Mouse (Mus musculus) liver, embryonic 15.5 days (tissue): ENCODE measurements around the gene Paxx. TPM values are rescaled to one million over a fixed set of nuclear protein-coding genes. Genes with fewer than 3 reads are reported as not detected.
A peak's percentile ranks its signal among the peaks of the same experiment; 100 is the strongest.

Experiments used
- ATAC-seq: fragments of 200-750 bp; cut with Nextera tagmentation; 2 replicates; pipeline ENCODE4 v1.8.0; 2017; ENCODE audit warnings: moderate number of reproducible peaks, mild to moderate bottlenecking, moderate library complexity; ENCODE audit not compliant: insufficient read depth
- H3K27ac ChIP-seq: fragments of 300-500 bp; sonication (generic); replicated peaks from 2 replicates; pipeline ENCODE4 v1.5.1; 2015; ENCODE audit warnings: mild to moderate bottlenecking, inconsistent platforms
- H3K27me3 ChIP-seq: fragments of 300-500 bp; sonication (generic); 2 replicates; pipeline ENCODE4 v1.6.1; 2015; ENCODE audit warnings: mild to moderate bottlenecking, inconsistent platforms
- H3K36me3 ChIP-seq: fragments of 300-500 bp; sonication (generic); replicated peaks from 2 replicates; pipeline ENCODE4 v1.6.1; 2015; ENCODE audit warnings: moderate library complexity, mild to moderate bottlenecking, inconsistent platforms
- H3K4me1 ChIP-seq: fragments of 300-500 bp; sonication (generic); replicated peaks from 2 replicates; pipeline ENCODE4 v1.6.1; 2015; ENCODE audit warnings: inconsistent platforms
- H3K4me2 ChIP-seq: fragments of 300-500 bp; sonication (generic); 2 replicates; pipeline ENCODE4 v1.6.1; 2015; ENCODE audit warnings: moderate library complexity, mild to moderate bottlenecking, inconsistent platforms
- H3K4me3 ChIP-seq: fragments of 300-500 bp; sonication (generic); replicated peaks from 2 replicates; pipeline ENCODE4 v1.5.1; 2015; ENCODE audit warnings: mild to moderate bottlenecking, inconsistent platforms
- H3K9ac ChIP-seq: fragments of 300-500 bp; sonication (generic); 2 replicates; pipeline ENCODE4 v1.6.1; 2015; ENCODE audit warnings: moderate library complexity, mild to moderate bottlenecking, inconsistent platforms
- H3K9me3 ChIP-seq: fragments of 300-500 bp; sonication (generic); replicated peaks from 2 replicates; pipeline ENCODE4 v1.6.1; 2016; ENCODE audit warnings: inconsistent platforms
- WGBS: fragments of 180-500 bp; shearing (Covaris S2); methylation state at CpG from one replicate; pipeline ENCODE4 v1.1.7; 2015; ENCODE audit warnings: mixed read lengths; ENCODE audit not compliant: insufficient replicate concordance; 5-methylcytosine and 5-hydroxymethylcytosine counted together
- polyA plus RNA-seq: library from polyadenylated mRNA; unstranded; fragments of >200 nt; fragmentation: Nextera tagmentation; extraction: Ambion mirVana; gene quantifications from 2 replicates; pipeline ENCODE4 v1.2.1, GENCODE M21; 2015

Paxx gene
- polyA plus RNA-seq, 1 experiment from 2014 or later: 8.3 TPM

DNA sequence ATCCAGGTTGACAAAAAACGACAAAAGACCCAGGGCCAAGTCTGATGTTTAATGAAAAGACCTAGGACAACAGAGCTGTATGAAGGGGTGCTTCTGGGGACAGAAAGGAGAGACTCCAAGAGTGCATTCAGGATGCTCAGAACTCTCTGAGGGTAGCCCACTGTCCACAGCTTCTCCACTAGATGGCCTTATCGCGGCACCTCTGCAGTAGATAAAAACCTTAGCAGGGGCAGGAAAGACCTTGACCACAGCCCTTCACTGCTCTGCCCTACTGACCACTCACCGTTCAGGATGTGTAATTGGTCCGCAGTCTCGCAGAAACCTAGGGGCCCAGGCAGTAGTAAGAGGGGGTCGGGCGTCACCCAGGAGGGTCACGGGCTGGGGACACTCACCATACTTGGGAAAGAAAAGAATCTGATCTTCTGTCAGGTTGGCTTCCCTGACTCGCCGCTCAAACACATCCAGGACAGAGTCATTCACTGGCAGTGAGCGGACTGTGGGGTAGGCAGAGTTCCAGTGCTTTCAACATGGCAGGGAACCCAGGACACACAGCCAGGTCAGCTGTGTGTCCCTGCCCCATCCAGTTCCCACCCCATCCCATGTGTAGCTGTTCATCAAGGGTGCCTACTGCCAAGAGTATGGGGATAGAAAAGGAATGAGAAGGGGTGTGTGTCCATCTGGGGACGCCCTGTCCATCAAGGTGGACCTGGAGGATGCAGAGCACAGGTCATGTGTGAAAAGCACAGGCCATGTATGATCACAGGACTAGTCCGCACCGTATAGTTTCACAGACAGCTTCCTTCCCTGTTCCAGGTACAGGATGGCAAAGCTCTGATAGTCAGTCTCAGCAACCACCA, 38.0 kb upstream of the Paxx start:
- Histone ChIP-seq H3K9me3 (no peaks in the 10 kb centered on the region), H3K4me3 (no peak overlapping the region), H3K36me3 (peaks cover 11% of the 10 kb centered on the region), H3K27me3 (no peaks in the 10 kb centered on the region), H3K4me2 (peak overlapping the region; percentile 81), H3K4me1 (peaks cover 61% of the 10 kb centered on the region), H3K27ac (no peak overlapping the region), H3K9ac (no peak overlapping the region)
- ATAC-seq: no peak
- WGBS: 54% methylated on average over 15 of the region's 15 CpGs

DNA sequence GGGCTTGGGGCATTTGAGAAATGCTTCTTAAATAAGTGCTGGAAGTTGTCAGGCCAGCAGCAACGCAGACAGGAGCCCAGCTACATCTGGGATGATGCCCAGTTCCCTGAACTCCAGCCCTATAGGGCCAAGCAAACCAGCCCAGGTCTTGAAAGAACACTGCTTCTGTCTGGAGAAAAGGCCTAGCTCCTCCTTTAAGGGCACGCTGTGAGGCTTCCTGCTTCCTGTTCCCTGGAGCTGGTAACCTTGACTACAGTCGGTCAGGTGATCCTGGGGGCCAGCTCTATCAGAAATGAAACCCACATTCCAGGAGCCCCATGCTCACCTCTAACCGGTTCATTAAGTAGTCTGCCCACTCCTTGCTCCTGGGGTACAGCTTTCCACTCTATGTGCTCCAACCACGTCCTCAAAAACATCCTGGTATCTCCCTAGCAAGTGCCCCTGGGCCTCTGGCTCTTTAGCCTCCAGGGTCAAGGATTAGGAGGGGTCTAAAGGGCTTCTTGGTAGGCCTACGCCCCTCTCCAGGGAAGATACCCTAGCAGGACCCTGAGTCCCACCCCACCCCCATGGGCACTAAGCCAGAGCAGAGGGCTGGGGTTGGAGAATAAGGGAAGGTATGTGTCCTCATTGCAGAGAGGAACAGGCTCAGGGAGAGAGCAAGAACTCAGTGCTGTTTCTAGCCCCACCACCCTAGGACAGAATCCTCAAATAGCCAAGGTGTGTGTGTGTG, 37.1 kb upstream of the Paxx start:
- Histone ChIP-seq H3K27me3 (no peaks in the 10 kb centered on the region), H3K9ac (no peak overlapping the region), H3K4me1 (peaks cover 53% of the 10 kb centered on the region), H3K36me3 (peaks cover 5% of the 10 kb centered on the region; the same call in 1 of the 2 replicates), H3K27ac (no peak overlapping the region), H3K4me3 (no peak overlapping the region), H3K4me2 (no peak overlapping the region; the same call in 1 of the 2 replicates), H3K9me3 (no peaks in the 10 kb centered on the region)
- WGBS: 33% methylated on average over 6 of the region's 6 CpGs
- ATAC-seq: no peak

DNA sequence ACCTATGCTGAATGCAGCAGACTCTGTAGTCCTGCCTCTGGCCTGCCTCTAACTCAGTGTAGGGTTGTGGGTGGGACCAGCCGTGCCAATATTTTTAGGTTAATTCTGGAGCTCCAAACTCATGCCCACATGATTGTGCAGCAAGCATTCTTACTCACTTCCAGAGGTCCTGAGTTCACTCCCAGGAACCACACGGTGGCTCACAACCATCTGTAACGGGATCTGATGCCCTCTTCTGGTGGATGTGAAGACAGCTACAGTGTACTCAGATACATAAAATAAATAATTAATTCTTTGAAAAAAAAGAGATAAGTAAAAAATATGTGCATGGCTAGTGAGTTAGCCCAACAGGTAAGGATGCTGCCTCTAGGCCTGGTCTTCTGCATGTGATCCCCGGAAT, 35.6 kb upstream of the Paxx start:
- H3K4me2 ChIP-seq: no peak overlapping the region
- H3K4me3 ChIP-seq: no peak overlapping the region
- no peak overlapping the region for H3K9ac ChIP-seq
- H3K4me1 ChIP-seq: peaks cover 37% of the 10 kb centered on the region
- H3K9me3 ChIP-seq: no peaks in the 10 kb centered on the region
- ATAC-seq: no peak
- H3K27ac ChIP-seq: no peak overlapping the region
- no peaks in the 10 kb centered on the region for H3K27me3 ChIP-seq
- H3K36me3 ChIP-seq: no peaks in the 10 kb centered on the region
- 42% methylated on average over 4 of the region's 4 CpGs for WGBS

DNA sequence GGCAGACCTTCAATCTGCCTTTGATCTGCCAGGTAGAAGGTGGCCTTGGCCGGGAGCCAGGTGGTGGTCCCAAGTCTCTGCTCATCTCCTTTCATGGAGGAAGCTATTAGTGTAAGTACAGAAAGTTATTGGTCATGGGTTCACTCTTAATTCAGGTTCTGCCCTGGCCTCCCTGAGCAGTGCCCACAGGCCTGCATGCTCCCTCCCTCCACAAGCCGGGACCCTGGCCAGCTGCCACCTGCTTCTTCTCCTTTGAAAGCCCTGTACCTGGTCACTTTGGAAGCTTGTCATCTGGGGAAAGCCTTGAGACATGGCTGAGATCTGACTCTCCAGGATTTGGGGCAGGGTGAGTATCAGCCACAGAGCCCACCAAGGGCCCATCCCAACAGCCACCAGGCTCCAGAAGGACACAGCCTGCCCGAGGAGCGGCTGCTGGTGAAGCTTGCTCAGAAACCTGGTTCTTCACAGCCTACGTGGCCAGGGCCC, 32.6 kb upstream of the Paxx start, which contains the start of gene Lcn12:
TSS of gene Lcn12 (minus strand) at position 436 of the 486 bp plus-strand sequence.
- Histone ChIP-seq H3K27ac (no peak within 1 kb of the TSS), H3K4me1 (peaks cover 22% of the 10 kb centered on the region), H3K4me3 (no peak within 1 kb of the TSS), H3K9ac (no peak within 1 kb of the TSS), H3K27me3 (no peaks in the 10 kb centered on the region), H3K36me3 (no peaks in the 10 kb centered on the region), H3K9me3 (no peaks in the 10 kb centered on the region), H3K4me2 (no peak within 1 kb of the TSS)
- no peak for ATAC-seq
- 72% methylated on average over 5 of the region's 5 CpGs for WGBS

DNA sequence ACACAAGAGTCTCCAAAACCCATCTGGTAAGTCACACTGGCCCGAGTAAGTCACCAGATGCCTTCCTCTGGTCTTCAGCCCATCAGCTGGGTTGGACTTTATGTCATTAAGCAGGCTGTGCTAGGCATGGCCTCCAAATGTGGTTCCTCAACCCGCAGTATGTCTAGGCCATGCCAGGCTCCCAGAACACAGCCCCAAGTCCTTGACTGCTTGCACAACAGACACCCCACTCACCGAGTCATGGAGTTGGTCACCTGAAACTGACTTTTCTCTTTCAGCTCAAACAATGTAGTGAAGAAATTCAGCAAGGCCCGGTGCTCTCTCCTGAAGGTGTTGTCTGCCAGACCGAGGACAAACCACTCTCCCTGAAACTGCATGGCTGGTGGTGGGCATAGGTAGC, 32.1 kb upstream of the Paxx start:
- no peak overlapping the region for H3K27ac ChIP-seq
- H3K9ac ChIP-seq: no peak overlapping the region
- H3K27me3 ChIP-seq: no peaks in the 10 kb centered on the region
- no peaks in the 10 kb centered on the region for H3K36me3 ChIP-seq
- 55% methylated on average over 5 of the region's 5 CpGs for WGBS
- H3K4me2 ChIP-seq: no peak overlapping the region
- no peak overlapping the region for H3K4me3 ChIP-seq
- ATAC-seq: no peak
- no peaks in the 10 kb centered on the region for H3K9me3 ChIP-seq
- peaks cover 22% of the 10 kb centered on the region for H3K4me1 ChIP-seq

DNA sequence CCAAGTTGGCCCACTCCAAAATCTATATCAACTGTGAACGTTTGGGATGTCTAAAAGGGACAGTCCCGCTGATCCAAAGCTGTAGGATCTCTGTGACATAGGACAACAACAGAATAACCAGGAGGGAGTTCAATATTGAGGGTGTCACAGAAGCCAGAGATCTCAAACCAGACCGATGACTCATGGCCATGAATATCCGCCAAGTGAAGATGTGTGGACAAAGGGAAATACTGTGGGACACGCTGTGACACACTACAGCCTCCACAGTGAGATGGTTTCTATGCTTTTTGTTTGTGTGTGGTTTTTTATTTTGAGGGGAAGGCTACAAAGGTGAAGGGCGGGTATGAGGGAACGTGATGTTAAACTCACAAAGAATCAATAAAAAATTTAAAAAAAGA, 27.8 kb upstream of the Paxx start:
- H3K27ac ChIP-seq: no peak overlapping the region
- 58% methylated on average over 7 of the region's 7 CpGs for WGBS
- peaks cover 39% of the 10 kb centered on the region for H3K4me1 ChIP-seq
- no peak overlapping the region for H3K4me3 ChIP-seq
- no peak for ATAC-seq
- no peak overlapping the region for H3K4me2 ChIP-seq
- H3K9me3 ChIP-seq: no peaks in the 10 kb centered on the region
- no peak overlapping the region for H3K9ac ChIP-seq
- H3K36me3 ChIP-seq: no peaks in the 10 kb centered on the region
- no peaks in the 10 kb centered on the region for H3K27me3 ChIP-seq

DNA sequence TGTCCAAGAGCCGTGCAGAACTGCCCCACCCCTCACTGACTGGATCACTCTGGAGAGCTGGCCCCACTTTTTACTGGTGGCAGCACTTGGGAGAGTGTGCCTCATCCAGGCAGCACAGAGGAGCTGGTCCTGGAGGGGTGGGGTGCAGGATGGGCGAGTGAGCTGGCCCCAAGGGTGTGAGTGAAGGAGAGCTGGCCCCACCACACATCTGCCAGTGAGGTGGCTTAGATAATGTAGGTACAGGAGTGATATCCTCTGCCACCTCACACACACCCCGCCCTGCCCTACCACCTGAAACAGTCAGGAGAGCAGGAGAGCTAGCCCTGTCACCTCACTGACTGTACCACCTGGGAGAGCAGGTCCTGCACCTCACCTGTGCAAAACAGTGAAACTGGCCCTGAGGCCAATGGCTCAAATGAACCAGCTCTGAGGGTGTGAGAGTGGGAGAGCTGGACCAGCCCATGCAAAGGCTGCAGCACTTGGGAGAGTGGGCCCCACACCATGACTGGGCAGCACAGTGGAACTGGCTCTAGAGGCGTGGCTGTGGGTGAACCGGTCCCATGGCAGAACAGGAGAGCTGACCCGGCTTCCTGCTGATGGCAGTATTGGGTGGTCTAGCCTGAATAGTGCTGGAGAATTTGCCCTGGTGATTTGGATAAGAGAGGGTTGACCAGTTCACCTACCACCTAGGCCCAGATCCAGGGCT, 27.2 kb upstream of the Paxx start:
- ATAC-seq: peak; percentile 51
- no peaks in the 10 kb centered on the region for H3K27me3 ChIP-seq
- no peaks in the 10 kb centered on the region for H3K36me3 ChIP-seq
- peak overlapping the region; percentile 32 for H3K4me2 ChIP-seq
- no peaks in the 10 kb centered on the region for H3K9me3 ChIP-seq
- H3K9ac ChIP-seq: no peak overlapping the region
- H3K4me1 ChIP-seq: peaks cover 39% of the 10 kb centered on the region
- 46% methylated on average over 6 of the region's 6 CpGs for WGBS
- peak overlapping the region; percentile 38; the same call in 1 of the 2 replicates for H3K27ac ChIP-seq
- no peak overlapping the region for H3K4me3 ChIP-seq

DNA sequence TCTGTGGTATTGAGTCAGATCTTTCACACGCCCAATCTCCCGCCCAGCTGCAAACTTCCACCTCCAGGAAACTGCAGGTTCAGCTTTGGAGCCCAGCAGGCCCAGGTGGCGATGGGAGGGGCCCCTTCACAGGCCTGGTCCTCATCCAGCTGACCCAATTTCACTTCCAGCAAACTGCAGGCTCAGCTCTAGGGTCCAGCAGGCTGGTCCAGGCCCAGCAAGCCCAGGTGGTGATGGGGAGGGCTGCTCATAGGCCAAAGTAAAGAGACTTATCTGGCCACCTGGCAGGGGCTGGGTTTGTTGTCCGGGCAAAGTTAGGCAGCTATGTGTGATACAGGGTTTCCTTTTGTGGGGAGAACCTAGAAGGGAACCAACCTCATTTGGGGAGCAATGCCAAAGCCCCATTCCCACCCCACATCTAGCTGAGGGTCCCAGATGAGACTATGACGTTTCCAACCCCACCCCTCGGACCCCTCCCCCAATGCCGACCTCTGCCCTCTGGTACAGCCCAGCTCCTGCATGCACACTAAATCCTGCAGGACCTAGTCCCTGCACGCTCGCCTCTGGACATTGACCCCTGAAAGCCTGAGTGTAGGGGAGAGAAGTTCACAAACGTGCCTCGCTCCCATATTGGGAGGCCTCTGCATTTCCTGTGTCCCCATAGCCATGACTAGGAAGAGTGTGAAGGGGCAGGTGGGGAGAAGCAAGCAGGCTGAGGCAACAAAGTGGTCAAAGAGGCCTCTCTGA, 24.2 kb upstream of the Paxx start:
- 42% methylated on average over 11 of the region's 11 CpGs for WGBS
- ATAC-seq: peak; percentile 73
- Histone ChIP-seq H3K9ac (no peak overlapping the region), H3K4me2 (no peak overlapping the region; the same call in 1 of the 2 replicates), H3K4me3 (no peak overlapping the region), H3K27me3 (no peaks in the 10 kb centered on the region), H3K9me3 (no peaks in the 10 kb centered on the region), H3K36me3 (no peaks in the 10 kb centered on the region), H3K4me1 (peaks cover 39% of the 10 kb centered on the region), H3K27ac (peak overlapping the region; percentile 75)

DNA sequence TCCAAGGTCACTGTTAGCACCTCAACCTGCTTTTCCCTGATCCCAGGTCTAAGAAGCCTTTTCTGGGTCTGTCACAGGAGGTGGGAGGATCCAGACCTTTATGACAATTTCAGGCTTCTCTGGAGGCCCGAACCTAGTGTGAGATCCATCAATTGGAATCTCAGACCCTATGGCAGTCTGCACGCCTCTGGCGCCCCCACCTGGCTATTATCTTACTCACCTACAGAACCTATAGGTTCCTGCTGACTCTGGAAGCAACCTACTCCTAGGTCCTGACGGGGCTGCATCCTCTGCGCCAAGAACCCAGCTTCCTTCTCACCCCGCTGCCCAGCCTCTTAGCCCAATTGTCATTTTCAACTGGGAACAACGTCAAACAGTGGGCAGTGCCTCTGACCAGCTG, 22.1 kb upstream of the Paxx start:
- Histone ChIP-seq H3K4me2 (no peak overlapping the region), H3K27ac (no peak overlapping the region), H3K4me1 (peaks cover 26% of the 10 kb centered on the region), H3K27me3 (no peaks in the 10 kb centered on the region), H3K4me3 (no peak overlapping the region), H3K36me3 (no peaks in the 10 kb centered on the region), H3K9ac (no peak overlapping the region), H3K9me3 (no peaks in the 10 kb centered on the region)
- 9% methylated on average over 7 of the region's 7 CpGs for WGBS
- ATAC-seq: no peak

DNA sequence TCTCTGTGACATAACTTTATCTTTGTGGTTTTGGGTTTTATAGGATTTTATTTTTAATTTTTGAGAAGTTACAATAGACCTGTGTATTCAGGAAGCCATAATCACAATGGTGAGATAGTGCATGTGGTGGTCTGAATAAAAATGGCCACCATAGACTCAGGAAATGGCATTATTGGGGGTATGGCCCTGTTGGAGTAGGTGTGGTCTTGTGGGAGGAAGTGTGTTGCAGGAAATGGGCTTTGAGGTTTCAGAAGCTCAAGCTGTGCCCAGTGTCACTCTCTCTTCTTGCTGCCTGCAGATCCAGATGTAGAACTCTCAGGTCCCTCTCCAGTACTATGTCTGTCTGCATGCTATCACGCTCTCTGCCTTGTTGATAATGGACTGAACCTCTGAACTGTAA, 19.6 kb upstream of the Paxx start:
- Histone ChIP-seq H3K9ac (no peak overlapping the region), H3K9me3 (no peaks in the 10 kb centered on the region), H3K27me3 (0 out of 2 replicates have a peak, but pooled peaks cover 5% of the 10 kb centered on the region), H3K36me3 (no peaks in the 10 kb centered on the region), H3K4me2 (no peak overlapping the region), H3K4me3 (no peak overlapping the region), H3K27ac (no peak overlapping the region), H3K4me1 (peaks cover 7% of the 10 kb centered on the region)
- no peak for ATAC-seq
- WGBS: 76% methylated on average over 1 of the region's 1 CpGs
